Mouse (Mus musculus) MEL (cell line): ENCODE data around the gene Exosc10.

Source experiments
- CTCF ChIP-seq, 3 experiments: IDR thresholded peaks in 2 of 3; conservative IDR thresholded peaks in 1 of 3; 2 replicates each; pipeline ENCODE4 v1.5.1; 2011 to 2012; ENCODE audit warnings: low read length in 3 of 3, low read depth in 2 of 3, mild to moderate bottlenecking in 2 of 3, improper control_type of control experiment in 1 of 3, inconsistent platforms in 1 of 3, mixed read lengths in 1 of 3, moderate library complexity in 1 of 3; ENCODE audit not compliant: control insufficient read depth in 1 of 3, insufficient read depth in 1 of 3, poor library complexity in 1 of 3, severe bottlenecking in 1 of 3
- E2F4 ChIP-seq: IDR thresholded peaks from 2 replicates; pipeline ENCODE4 v1.6.1; 2011; ENCODE audit warnings: low read depth, low read length, improper control_type of control experiment, borderline replicate concordance
- HCFC1 ChIP-seq: IDR thresholded peaks from 2 replicates; pipeline ENCODE4 v1.6.1; 2012; ENCODE audit warnings: low read depth, mild to moderate bottlenecking, inconsistent platforms, low read length, improper control_type of control experiment, moderate library complexity
- JUND ChIP-seq: IDR thresholded peaks from 2 replicates; pipeline ENCODE4 v1.6.1; 2011; ENCODE audit warnings: low read depth, mild to moderate bottlenecking, improper control_type of control experiment, low read length
- MEF2A ChIP-seq: IDR thresholded peaks from 2 replicates; pipeline ENCODE4 v1.6.1; 2014; ENCODE audit warnings: low read depth, mild to moderate bottlenecking, inconsistent platforms, low read length, improper control_type of control experiment; ENCODE audit not compliant: poor library complexity, insufficient replicate concordance, severe bottlenecking; ENCODE audit errors: extremely low read depth
- NELFE ChIP-seq: IDR thresholded peaks from 2 replicates; pipeline ENCODE4 v1.6.1; 2011; ENCODE audit warnings: low read depth, low read length, improper control_type of control experiment
- POLR2A ChIP-seq, 2 experiments: IDR thresholded peaks; 2 replicates each; pipeline ENCODE4 v1.6.1; 2011 to 2012; ENCODE audit warnings: low read length in 2 of 2, mild to moderate bottlenecking in 2 of 2, control low read depth in 1 of 2, improper control_type of control experiment in 1 of 2, low read depth in 1 of 2, moderate library complexity in 1 of 2; ENCODE audit not compliant: control insufficient read depth in 1 of 2, insufficient read depth in 1 of 2, poor library complexity in 1 of 2
- POLR2AphosphoS2 ChIP-seq: IDR thresholded peaks from 2 replicates; pipeline ENCODE4 v1.6.1; 2011; ENCODE audit warnings: low read length, improper control_type of control experiment
- TCF12 ChIP-seq: IDR thresholded peaks from 2 replicates; pipeline ENCODE4 v1.6.1; 2014; ENCODE audit warnings: low read depth, mild to moderate bottlenecking, inconsistent platforms, low read length, improper control_type of control experiment, moderate library complexity
- UBTF ChIP-seq: IDR thresholded peaks from 2 replicates; pipeline ENCODE4 v1.6.1; 2012; ENCODE audit warnings: low read depth, mild to moderate bottlenecking, inconsistent platforms, low read length, improper control_type of control experiment, moderate library complexity, borderline replicate concordance; ENCODE audit not compliant: insufficient read depth
- ZC3H11A ChIP-seq: IDR thresholded peaks from 2 replicates; pipeline ENCODE4 v1.6.1; 2012; ENCODE audit warnings: low read depth, mild to moderate bottlenecking, inconsistent platforms, low read length, improper control_type of control experiment

GRCm38 (mm10) chr4:148601871-148602270 is 43.6 kb downstream of the Exosc10 start:
- TF ChIP-seq CTCF (IDR thresholded peaks at IDR 0.05 in 2 of 3, conservative IDR thresholded peaks at IDR 0.05 in 1 of 3; ENCODE audit: control insufficient read depth in 1 of 3, insufficient read depth in 1 of 3, low read depth in 2 of 3, low read length in 3 of 3, poor library complexity in 1 of 3, severe bottlenecking in 1 of 3) (no peak), ZC3H11A (no peak), POLR2A (IDR thresholded peaks at IDR 0.05; ENCODE audit: control insufficient read depth in 1 of 2, insufficient read depth in 1 of 2, low read depth in 1 of 2, low read length in 2 of 2, poor library complexity in 1 of 2) (no peak), HCFC1 (no peak), UBTF (no peak), TCF12 (no peak), JUND (no peak), E2F4 (no peak), NELFE (no peak), MEF2A (no peak), POLR2AphosphoS2 (no peak)
